Mouse (Mus musculus): ENCODE results near the gene Flcn.

- TF ChIP-seq GATA1 (IDR thresholded peaks at IDR 0.05; ENCODE audit: low read length) (no peak), TAL1 (IDR thresholded peaks at IDR 0.05; ENCODE audit: low read length) (no peak)
These were observed 40.1 kb downstream of the Flcn start for GRCm38 (mm10) chr11:59769738-59770137.
